ENCODE assay signal across 29 mouse cellular contexts in the genomic region with DNA sequence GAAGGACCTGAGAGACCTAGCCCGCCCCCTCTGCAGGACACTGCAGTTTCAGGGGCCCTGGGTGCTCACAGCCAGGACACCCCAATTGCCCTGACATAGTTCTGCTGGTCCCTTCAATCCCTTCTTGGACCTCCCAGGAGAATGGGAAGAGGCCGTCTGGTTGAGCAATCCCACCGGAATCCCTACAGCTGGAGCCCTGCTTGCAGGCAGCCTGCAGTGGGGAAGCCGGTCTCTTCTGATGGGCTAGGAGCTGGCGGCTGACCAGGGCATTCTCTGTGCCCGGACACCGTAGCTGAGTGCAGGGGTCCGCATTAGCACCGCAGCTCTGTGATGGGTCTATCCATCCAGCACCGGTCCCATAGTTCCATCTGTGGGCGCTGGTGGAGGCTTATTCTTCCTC.
"Had no signal": no experiment of that assay in that cellular context is flagged by ENCODE, and none has a peak within 500 bp of the region (broad histone marks: within the 10 kb centered on the region; RNA-seq: fewer than 3 reads in every experiment).

No protein-coding gene starts in this region.

- H3K27me3 ChIP-seq: liver, embryonic 12.5 days; liver, embryonic 13.5 days; liver, embryonic 15.5 days; lung, embryonic 15.5 days had no signal

- H3K36me3 ChIP-seq: midbrain, embryonic 15.5 days had no signal

- DNase-seq: left cerebral cortex, postnatal 4 days; liver; liver, embryonic 13.5 days; liver, postnatal 0 days; lung, adult 18-20 months; lung, embryonic 14.5 days; lung, postnatal 14 days; lung, postnatal 36 days; midbrain, embryonic 14.5 days had no signal

- H3K9me3 ChIP-seq: limb, embryonic 10.5 days; limb, embryonic 12.5 days; limb, embryonic 13.5 days; limb, embryonic 15.5 days; liver, embryonic 12.5 days; liver, embryonic 13.5 days; liver, embryonic 15.5 days; lung, embryonic 15.5 days; megakaryocyte, embryonic 14.5 days; midbrain, embryonic 10.5 days; midbrain, embryonic 12.5 days; midbrain, embryonic 13.5 days; midbrain, embryonic 15.5 days; neural tube, embryonic 12.5 days had no signal

- H3K9ac ChIP-seq: limb, embryonic 12.5 days; limb, embryonic 13.5 days; limb, embryonic 15.5 days; liver, embryonic 12.5 days; liver, embryonic 13.5 days; liver, embryonic 14.5 days; liver, embryonic 15.5 days; liver, postnatal 0 days; lung, embryonic 14.5 days; lung, embryonic 15.5 days; midbrain, embryonic 12.5 days; midbrain, embryonic 13.5 days; midbrain, embryonic 15.5 days; neural tube, embryonic 12.5 days had no signal

- H3K4me3 ChIP-seq: left cerebral cortex, adult 2 months; limb, embryonic 10.5 days; limb, embryonic 12.5 days; limb, embryonic 13.5 days; limb, embryonic 15.5 days; liver, embryonic 12.5 days; liver, embryonic 13.5 days; liver, embryonic 15.5 days; lung, embryonic 15.5 days; megakaryocyte, embryonic 14.5 days; midbrain, embryonic 10.5 days; midbrain, embryonic 12.5 days; midbrain, embryonic 13.5 days; midbrain, embryonic 15.5 days; myocyte; neural tube, embryonic 12.5 days had no signal

- ATAC-seq: liver, embryonic 12.5 days; liver, postnatal 0 days; midbrain, embryonic 13.5 days; midbrain, embryonic 15.5 days; midbrain, embryonic 16.5 days had no signal

- H3K4me2 ChIP-seq: limb, embryonic 12.5 days; limb, embryonic 13.5 days; limb, embryonic 15.5 days; liver, embryonic 11.5 days; liver, embryonic 12.5 days; liver, embryonic 13.5 days; liver, embryonic 15.5 days; lung, embryonic 14.5 days; lung, embryonic 15.5 days; midbrain, embryonic 11.5 days; midbrain, embryonic 12.5 days; midbrain, embryonic 13.5 days; midbrain, embryonic 15.5 days; neural tube, embryonic 12.5 days had no signal

- H3K27ac ChIP-seq: left cerebral cortex, adult 2 months; limb, embryonic 10.5 days; limb, embryonic 12.5 days; limb, embryonic 13.5 days; limb, embryonic 15.5 days; liver, embryonic 12.5 days; liver, embryonic 13.5 days; liver, embryonic 14.5 days; liver, embryonic 15.5 days; lung, embryonic 15.5 days; macrophage; midbrain, embryonic 10.5 days; midbrain, embryonic 12.5 days; midbrain, embryonic 13.5 days; midbrain, embryonic 15.5 days; neural tube, embryonic 12.5 days had no signal

- H3K4me1 ChIP-seq: limb, embryonic 15.5 days; midbrain, embryonic 15.5 days had no signal
